Mouse (Mus musculus): ENCODE results near the gene Hectd1.

Hectd1 gene

DNA sequence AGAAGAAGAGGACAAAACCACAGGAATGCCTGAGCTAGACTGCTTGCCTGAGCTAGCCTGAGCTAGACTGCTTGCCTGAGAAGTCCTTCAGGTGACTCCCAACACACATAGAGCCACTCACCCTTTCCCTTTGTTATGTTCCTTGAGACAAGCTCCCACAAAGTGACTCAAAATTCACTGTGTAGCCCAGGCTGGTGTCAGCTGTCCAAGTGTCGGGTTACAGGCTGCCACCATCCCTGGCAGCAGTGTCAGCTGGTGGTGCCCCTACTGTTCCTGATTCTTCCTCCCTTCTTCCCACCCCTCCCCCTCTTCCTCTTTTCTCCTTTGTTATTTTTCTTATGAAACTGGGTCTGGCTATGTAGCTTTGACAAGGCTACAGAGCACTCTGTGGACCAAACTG is 125.5 kb downstream of the Hectd1 start:
- DNase-seq (ENCODE audit: low spot score) = no peak

DNA sequence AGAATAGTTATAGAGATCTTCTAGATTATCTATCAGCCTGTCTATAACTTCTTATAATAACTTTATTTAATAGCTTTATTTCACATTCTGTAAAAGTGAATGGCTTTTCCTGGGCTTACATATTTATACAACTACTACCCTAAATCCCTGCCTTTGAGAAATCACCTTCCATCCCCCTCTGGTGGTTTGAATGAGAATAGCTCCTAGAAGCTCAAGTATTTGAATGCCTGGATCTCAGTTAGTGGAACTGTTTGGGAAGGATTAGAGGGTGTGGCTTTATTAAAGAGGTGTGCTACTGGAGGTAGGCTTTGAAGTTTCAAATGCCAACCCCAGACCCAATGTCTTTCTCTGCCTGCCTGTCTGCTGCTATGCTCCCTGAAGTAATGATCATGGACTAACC is 127.6 kb downstream of the Hectd1 start:
- no peak for DNase-seq (ENCODE audit: low spot score)

DNA sequence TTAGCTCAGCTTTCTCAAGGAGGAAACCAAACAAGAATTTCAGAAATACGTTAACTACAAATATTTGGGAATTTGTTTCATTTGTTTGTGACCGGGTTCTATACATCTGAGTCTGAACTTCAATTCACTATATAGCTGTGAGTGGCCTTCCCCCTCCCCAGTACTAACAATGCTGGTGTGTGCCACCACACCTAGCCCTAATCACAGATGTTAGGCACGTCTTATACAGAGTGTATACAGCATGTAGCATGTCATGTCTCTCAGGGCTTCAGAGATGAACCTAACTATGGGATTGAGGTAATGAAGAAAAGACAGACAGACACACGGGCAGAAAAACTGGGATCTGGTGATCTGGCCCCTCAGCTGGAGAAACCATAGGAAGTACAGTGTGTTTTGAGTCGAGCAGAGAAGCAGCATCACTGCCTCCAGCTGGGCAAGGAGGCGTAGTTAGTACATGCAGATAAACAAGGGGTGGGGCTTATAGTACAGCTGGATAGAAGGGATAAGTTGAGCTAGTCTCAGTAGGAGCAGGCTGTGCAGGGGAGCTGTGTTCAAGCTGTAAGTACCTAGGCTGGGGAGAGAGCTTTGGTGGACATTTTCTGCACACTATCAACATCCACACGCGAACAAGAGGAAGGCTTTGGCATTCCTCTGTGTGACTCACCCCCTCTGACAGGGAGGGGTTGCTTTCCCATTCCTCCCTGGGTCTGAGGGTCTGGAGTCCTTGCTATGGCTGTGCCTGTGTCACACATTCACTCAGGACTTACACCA is 129.5 kb downstream of the Hectd1 start:
- DNase-seq (ENCODE audit: low spot score) = no peak

DNA sequence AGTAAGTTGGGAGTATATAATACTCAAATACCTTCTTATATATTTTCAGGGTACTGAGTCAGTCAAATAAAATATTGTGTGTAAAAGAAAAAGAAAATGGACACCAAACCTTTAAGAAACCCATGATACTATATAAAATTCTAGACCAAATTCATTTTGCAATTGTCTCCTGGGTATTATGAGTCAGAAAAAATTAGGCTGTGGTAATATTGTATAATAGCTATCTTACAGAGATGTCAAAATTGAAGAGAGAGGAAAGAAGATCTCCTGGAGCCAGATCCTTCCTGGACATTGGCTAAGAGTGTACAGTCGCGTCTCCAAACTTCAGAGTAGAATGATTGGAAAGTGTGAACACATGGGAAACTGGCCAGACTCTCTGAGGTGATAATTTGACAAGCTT is 133.2 kb downstream of the Hectd1 start:
- DNase-seq (ENCODE audit: low spot score) = no peak

DNA sequence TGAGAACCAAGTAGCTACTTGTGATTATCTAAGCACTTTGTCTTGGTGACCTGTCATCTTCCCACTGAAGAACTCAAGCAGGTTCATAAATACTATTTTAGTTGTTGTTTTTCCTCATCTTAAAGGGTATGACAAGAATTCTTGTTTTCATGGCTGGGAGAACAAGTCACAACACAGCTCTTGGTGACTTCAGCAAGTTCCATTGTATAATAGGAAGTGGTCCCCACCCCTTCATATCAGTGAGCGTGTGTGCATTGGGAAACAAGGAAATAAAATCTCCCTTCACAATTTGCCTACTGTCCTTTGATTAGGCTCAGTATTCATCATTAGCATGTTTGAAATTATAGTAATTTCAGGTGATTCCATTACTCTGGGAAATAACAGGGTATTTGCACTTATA is 134.4 kb downstream of the Hectd1 start:
- DNase-seq (ENCODE audit: low spot score) = no peak

DNA sequence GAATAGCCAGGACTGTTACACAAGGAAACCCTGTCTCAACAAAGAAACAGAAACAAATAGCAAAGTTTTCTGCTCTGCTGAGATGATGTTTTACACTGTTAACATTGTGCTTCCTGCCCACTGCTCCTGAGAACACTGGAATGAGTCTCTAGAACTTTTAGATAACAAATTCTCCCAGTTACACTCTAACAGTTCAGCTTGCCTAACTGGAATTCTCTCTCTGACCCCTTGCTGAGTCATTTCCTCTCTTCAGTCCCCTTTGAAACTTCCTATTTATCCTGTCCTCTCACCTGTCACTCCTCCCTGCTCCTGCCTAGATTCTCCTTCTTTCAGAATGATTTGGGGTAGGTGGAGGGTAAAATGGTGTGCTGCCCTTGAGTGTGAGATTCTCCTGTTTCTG is 135.2 kb downstream of the Hectd1 start:
- DNase-seq (ENCODE audit: low spot score) = no peak
